Mouse (Mus musculus) heart, postnatal 14 days (tissue): ENCODE measurements around the gene Pidd1. TPM values are rescaled to one million over a fixed set of nuclear protein-coding genes. Genes with fewer than 3 reads are reported as not detected.

Experiments used
- DNase-seq, 2 experiments: peaks; one replicate each; pipeline ENCODE4 v3.0.0; 2021 to 2022
- intact Hi-C: fragments of 180-260 bp; cut with DNase I; formaldehyde crosslinking; loops from one replicate; pipeline ENCODE4 v1.15.1; 2025
- total RNA-seq, 2 experiments: library from RNA; stranded (reverse); gene quantifications; 2 replicates each; pipeline ENCODE4 v1.2.3; 2021

Gene Pidd1
- total RNA-seq, 2 experiments from 2014 or later = 1.1 to 1.2 TPM

GRCm38 (mm10) chr7:141474160-141474559 is 30.3 kb upstream of the Pidd1 start:
- DNase-seq = no peak
- intact Hi-C loops = no loop called here

- no peak for DNase-seq
Measured at GRCm38 (mm10) chr7:141472763-141473162, 28.9 kb upstream of the Pidd1 start.

GRCm38 (mm10) chr7:141472226-141472625 is 28.4 kb upstream of the Pidd1 start:
- intact Hi-C loops = no loop called here
- no peak for DNase-seq

More at GRCm38 (mm10) chr7:141472763-141473162, 28.9 kb upstream of the Pidd1 start:
- intact Hi-C loops = no loop called here

- intact Hi-C loops = no loop called here
- no peak for DNase-seq
Measured at GRCm38 (mm10) chr7:141471236-141471635, 27.4 kb upstream of the Pidd1 start.

- intact Hi-C loops = no loop called here
Measured at GRCm38 (mm10) chr7:141470637-141470944, 26.8 kb upstream of the Pidd1 start.

GRCm38 (mm10) chr7:141469901-141470636 is 26.2 kb upstream of the Pidd1 start:
- peak; percentile 22 to 46 for DNase-seq
- intact Hi-C loops = no loop called here

More at GRCm38 (mm10) chr7:141470637-141470944, 26.8 kb upstream of the Pidd1 start:
- no peak for DNase-seq

GRCm38 (mm10) chr7:141469352-141469751 is 25.5 kb upstream of the Pidd1 start:
- intact Hi-C loops = no loop called here
- no peak for DNase-seq

- peak; percentile 64 to 74 for DNase-seq
- intact Hi-C loops = no loop called here
Measured at GRCm38 (mm10) chr7:141468522-141469211, 24.8 kb upstream of the Pidd1 start.

GRCm38 (mm10) chr7:141468164-141468521 is 24.3 kb upstream of the Pidd1 start:
- intact Hi-C loops = no loop called here
- DNase-seq = peak; percentile 42 to 53

GRCm38 (mm10) chr7:141467230-141468030 is 23.6 kb upstream of the Pidd1 start, which contains the start of gene Cd151:
Gene Cd151, plus strand, starts transcription at chr7:141467392.
- peak; percentile 92 to 94 for DNase-seq
- intact Hi-C loops = no loop called here

- no peak for DNase-seq
- intact Hi-C loops = no loop called here
Measured at GRCm38 (mm10) chr7:141466607-141467148, 22.9 kb upstream of the Pidd1 start.

- peak; percentile 44 to 57 for DNase-seq
- intact Hi-C loops = no loop called here
Measured at GRCm38 (mm10) chr7:141466045-141466394, 22.2 kb upstream of the Pidd1 start.

- intact Hi-C loops = no loop called here
- DNase-seq = peak; percentile 25 to 60
Measured at GRCm38 (mm10) chr7:141465388-141466044, 21.7 kb upstream of the Pidd1 start.

GRCm38 (mm10) chr7:141464603-141465201 is 20.9 kb upstream of the Pidd1 start:
- intact Hi-C loops = no loop called here

GRCm38 (mm10) chr7:141463824-141464602 is 20.2 kb upstream of the Pidd1 start:
- peak; percentile 70 to 73 for DNase-seq
- intact Hi-C loops = no loop called here

More at GRCm38 (mm10) chr7:141464603-141465201, 20.9 kb upstream of the Pidd1 start:
- DNase-seq = peak; percentile 43 to 51

GRCm38 (mm10) chr7:141462333-141462821 is 18.6 kb upstream of the Pidd1 start:
- peak in 1 of 2 experiments; percentile 65 for DNase-seq
- intact Hi-C loops = no loop called here

- intact Hi-C loops = no loop called here
- DNase-seq = peak in 1 of 2 experiments; percentile 56
Measured at GRCm38 (mm10) chr7:141461521-141462332, 17.9 kb upstream of the Pidd1 start.
